Mouse (Mus musculus) hindbrain, embryonic 16.5 days (tissue): ENCODE measurements at regions not wholly inside any gene's neighbourhood (a gene's known extent, or its start where the extent isn't known, plus 50 kb on each side); places are given as distances from the start of the nearest gene placed in this dataset.
"Not testable (repeated sequence)": the region's sequence is repeated elsewhere in the genome, so short reads cannot be mapped to it uniquely, and the experiment has no call there.

Source experiments
- ATAC-seq: fragments of 200-750 bp; cut with Nextera tagmentation; 2 replicates; pipeline ENCODE4 v1.8.0; 2017; ENCODE audit warnings: moderate TSS enrichment, moderate library complexity
- H3K27ac ChIP-seq: fragments of 300-500 bp; sonication (generic); 2 replicates; pipeline ENCODE4 v1.5.1; 2014; ENCODE audit warnings: low read depth, mild to moderate bottlenecking, control low read depth, low read length, moderate library complexity
- H3K27me3 ChIP-seq: fragments of 300-500 bp; sonication (generic); replicated peaks from 2 replicates; pipeline ENCODE4 v1.6.1; 2014; ENCODE audit warnings: low read length; ENCODE audit not compliant: control insufficient read depth, insufficient read depth
- H3K36me3 ChIP-seq: fragments of 300-500 bp; sonication (generic); 2 replicates; pipeline ENCODE4 v1.6.1; 2014; ENCODE audit warnings: mild to moderate bottlenecking, low read length, moderate library complexity, mixed read lengths; ENCODE audit not compliant: control insufficient read depth, insufficient read depth
- H3K4me1 ChIP-seq: fragments of 300-500 bp; sonication (generic); 2 replicates; pipeline ENCODE4 v1.6.1; 2014; ENCODE audit warnings: low read depth, low read length; ENCODE audit not compliant: control insufficient read depth, insufficient read depth
- H3K4me2 ChIP-seq: fragments of 300-500 bp; sonication (generic); 2 replicates; pipeline ENCODE4 v1.6.1; 2014; ENCODE audit warnings: mild to moderate bottlenecking, low read length, control low read depth, moderate library complexity
- H3K4me3 ChIP-seq: fragments of 300-500 bp; sonication (generic); 2 replicates; pipeline ENCODE4 v1.5.1; 2014; ENCODE audit warnings: mild to moderate bottlenecking, low read length, control low read depth, moderate library complexity
- H3K9ac ChIP-seq: fragments of 300-500 bp; sonication (generic); 2 replicates; pipeline ENCODE4 v1.6.1; 2014; ENCODE audit warnings: low read depth, mild to moderate bottlenecking, control low read depth, low read length, moderate library complexity
- H3K9me3 ChIP-seq: fragments of 300-500 bp; sonication (generic); 2 replicates; pipeline ENCODE4 v1.6.1; 2014; ENCODE audit warnings: mild to moderate bottlenecking, low read length, moderate library complexity; ENCODE audit not compliant: control insufficient read depth
- WGBS: fragments of 180-500 bp; shearing (Covaris S2); extraction: QIAGEN DNeasy Blood & Tissue Kit; methylation state at CpG from one replicate; pipeline ENCODE4 v1.1.7; 2014; 5-methylcytosine and 5-hydroxymethylcytosine counted together

GRCm38 (mm10) chr10:117450240-117450569 is 70.4 kb upstream of the Cpsf6 start:
- no peak for ATAC-seq
- no peak overlapping the region for H3K27ac ChIP-seq
- no peak overlapping the region for H3K4me3 ChIP-seq
- 93% methylated on average over 1 of the region's 1 CpGs for WGBS
- no peaks in the 10 kb centered on the region for H3K27me3 ChIP-seq
- H3K4me1 ChIP-seq, result no peaks in the 10 kb centered on the region
- H3K4me2 ChIP-seq, result no peak overlapping the region
- no peak overlapping the region for H3K9ac ChIP-seq
- H3K36me3 ChIP-seq, result no peaks in the 10 kb centered on the region
- no peaks in the 10 kb centered on the region for H3K9me3 ChIP-seq

- Histone ChIP-seq H3K4me1 (no peaks in the 10 kb centered on the region), H3K9ac (no peak overlapping the region), H3K27me3 (no peaks in the 10 kb centered on the region), H3K27ac (no peak overlapping the region), H3K4me3 (no peak overlapping the region), H3K36me3 (no peaks in the 10 kb centered on the region), H3K9me3 (no peaks in the 10 kb centered on the region), H3K4me2 (no peak overlapping the region)
- 91% methylated on average over 3 of the region's 3 CpGs for WGBS
- no peak for ATAC-seq
Measured at GRCm38 (mm10) chr10:117449416-117450239, 69.8 kb upstream of the Cpsf6 start.

DNA sequence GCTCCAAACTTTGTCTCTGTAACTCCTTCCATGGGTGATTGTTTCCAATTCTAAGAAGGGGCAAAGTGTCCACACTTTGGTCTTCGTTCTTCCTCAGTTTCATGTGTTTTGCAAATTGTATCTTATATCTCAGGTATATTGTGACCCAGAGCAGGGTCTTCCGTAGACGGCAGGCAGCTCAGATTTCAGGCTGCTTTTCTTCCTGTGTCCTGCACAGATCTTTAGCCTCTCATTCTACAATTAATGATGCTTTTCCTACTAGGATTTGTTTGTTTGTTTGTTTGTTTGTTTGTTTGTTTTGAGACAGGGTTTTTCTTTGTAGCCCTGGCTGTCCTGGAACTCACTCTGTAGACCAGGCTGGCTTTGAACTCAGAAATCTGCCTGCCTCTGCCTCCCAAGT is 69.0 kb upstream of the Cpsf6 start:
- not testable (repeated sequence) for H3K36me3 ChIP-seq, H3K4me2 ChIP-seq

GRCm38 (mm10) chr10:117447626-117448025 is 67.8 kb upstream of the Cpsf6 start:
- Histone ChIP-seq H3K9ac (no peak overlapping the region), H3K4me3 (no peak overlapping the region), H3K4me2 (no peak overlapping the region), H3K27ac (no peak overlapping the region), H3K36me3 (no peaks in the 10 kb centered on the region), H3K4me1 (no peaks in the 10 kb centered on the region), H3K9me3 (no peaks in the 10 kb centered on the region; the same call in 1 of the 2 replicates), H3K27me3 (no peaks in the 10 kb centered on the region)
- 90% methylated on average over 8 of the region's 8 CpGs for WGBS
- no peak for ATAC-seq

More for the DNA sequence above, 69.0 kb upstream of the Cpsf6 start:
- not testable (repeated sequence) for H3K9me3 ChIP-seq, H3K4me3 ChIP-seq, H3K9ac ChIP-seq, H3K4me1 ChIP-seq, ATAC-seq, H3K27me3 ChIP-seq, H3K27ac ChIP-seq
- 93% methylated on average over 3 of the region's 3 CpGs for WGBS

GRCm38 (mm10) chr10:117447206-117447605 is 67.4 kb upstream of the Cpsf6 start:
- H3K4me3 ChIP-seq, result no peak overlapping the region
- no peak overlapping the region for H3K4me2 ChIP-seq
- H3K27ac ChIP-seq, result no peak overlapping the region
- H3K4me1 ChIP-seq, result no peaks in the 10 kb centered on the region
- ATAC-seq, result no peak
- no peaks in the 10 kb centered on the region for H3K36me3 ChIP-seq
- no peak overlapping the region for H3K9ac ChIP-seq
- 76% methylated on average over 8 of the region's 8 CpGs for WGBS
- H3K27me3 ChIP-seq, result no peaks in the 10 kb centered on the region
- no peaks in the 10 kb centered on the region; the same call in 1 of the 2 replicates for H3K9me3 ChIP-seq

DNA sequence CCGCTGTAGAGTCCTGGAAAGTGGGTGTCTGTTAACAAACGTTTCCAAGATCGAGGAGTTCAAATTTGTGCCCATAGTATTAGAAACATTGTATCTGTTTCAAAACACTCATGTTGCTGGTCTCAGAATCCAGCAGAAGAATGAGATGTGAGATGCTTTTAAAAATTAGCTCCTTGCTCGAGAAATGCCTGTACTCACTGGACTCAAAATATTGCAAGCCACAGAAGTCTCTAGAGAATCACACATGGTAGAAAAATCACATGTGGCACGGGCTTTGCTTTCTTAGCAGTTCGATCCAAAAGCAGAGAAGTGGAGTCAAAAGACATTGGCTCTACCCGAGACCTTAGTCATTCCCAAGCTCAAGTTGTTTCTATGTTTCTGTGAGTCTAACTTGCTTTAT is 67.0 kb upstream of the Cpsf6 start:
- no peak overlapping the region for H3K27ac ChIP-seq
- no peak overlapping the region for H3K4me2 ChIP-seq
- no peak overlapping the region for H3K9ac ChIP-seq
- no peaks in the 10 kb centered on the region for H3K4me1 ChIP-seq
- H3K9me3 ChIP-seq, result no peaks in the 10 kb centered on the region; the same call in 1 of the 2 replicates
- no peak for ATAC-seq
- H3K4me3 ChIP-seq, result no peak overlapping the region
- H3K27me3 ChIP-seq, result no peaks in the 10 kb centered on the region
- no peaks in the 10 kb centered on the region for H3K36me3 ChIP-seq
- 89% methylated on average over 7 of the region's 7 CpGs for WGBS

- Histone ChIP-seq H3K4me3 (no peak overlapping the region), H3K4me1 (no peaks in the 10 kb centered on the region; the same call in 1 of the 2 replicates), H3K27me3 (no peaks in the 10 kb centered on the region), H3K9ac (no peak overlapping the region), H3K36me3 (no peaks in the 10 kb centered on the region), H3K27ac (no peak overlapping the region), H3K9me3 (no peaks in the 10 kb centered on the region; the same call in 1 of the 2 replicates), H3K4me2 (no peak overlapping the region)
- 82% methylated on average over 15 of the region's 15 CpGs for WGBS
- no peak for ATAC-seq
Measured at GRCm38 (mm10) chr10:117445801-117446490, 66.1 kb upstream of the Cpsf6 start.

DNA sequence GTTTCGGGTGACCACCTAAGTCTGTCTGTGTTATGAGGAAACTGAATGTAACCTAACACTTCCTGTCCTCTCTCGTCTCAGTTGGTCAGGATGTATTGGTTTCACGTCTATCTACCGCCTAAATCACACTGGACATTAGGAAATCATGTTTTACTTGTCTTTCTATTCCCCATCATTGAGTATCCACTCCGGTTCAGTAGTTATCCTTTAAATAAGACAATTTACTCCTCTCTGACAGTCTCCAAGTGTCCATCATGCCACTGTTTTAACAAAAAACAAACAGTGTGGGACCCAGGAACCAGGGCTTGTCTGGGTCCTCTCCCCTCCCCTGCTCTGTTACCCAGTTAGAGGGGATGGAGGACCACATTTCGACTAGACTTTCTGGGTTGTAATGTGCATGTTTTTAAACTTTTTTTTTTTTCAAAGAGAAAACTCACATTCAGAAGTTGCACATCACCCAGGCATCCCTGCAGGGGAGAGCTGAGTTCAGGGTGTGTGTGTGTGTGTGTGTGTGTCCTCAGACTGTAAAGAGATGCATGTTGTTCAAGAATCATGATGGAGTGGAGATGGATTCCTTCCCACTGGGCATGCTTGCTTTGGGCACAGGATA is 65.5 kb upstream of the Cpsf6 start:
- Histone ChIP-seq H3K4me2 (no peak overlapping the region), H3K27me3 (no peaks in the 10 kb centered on the region), H3K4me1 (no peaks in the 10 kb centered on the region; the same call in 1 of the 2 replicates), H3K9me3 (no peaks in the 10 kb centered on the region; the same call in 1 of the 2 replicates), H3K27ac (no peak overlapping the region), H3K9ac (no peak overlapping the region), H3K36me3 (no peaks in the 10 kb centered on the region), H3K4me3 (no peak overlapping the region)
- ATAC-seq, result no peak
- 74% methylated on average over 6 of the region's 6 CpGs for WGBS

DNA sequence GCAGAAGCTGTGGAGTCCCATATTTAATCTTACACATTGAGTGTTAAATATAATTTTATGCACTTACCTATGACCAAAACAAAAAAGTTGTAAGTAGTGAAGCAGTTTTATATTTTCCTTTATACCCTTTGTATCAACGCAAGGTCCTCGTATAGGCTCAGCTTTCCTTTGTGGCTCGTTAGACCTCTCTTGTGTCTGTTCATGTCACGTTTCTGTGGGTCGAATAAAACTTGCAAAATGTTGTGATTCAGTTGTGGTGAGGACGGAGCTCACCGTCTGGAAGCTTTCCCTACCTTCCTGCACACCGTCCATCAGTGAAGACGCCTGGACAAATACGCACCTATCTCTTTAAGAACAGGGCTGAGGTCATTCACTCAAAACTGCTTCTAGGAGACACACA is 64.9 kb upstream of the Cpsf6 start:
- no peak overlapping the region for H3K27ac ChIP-seq
- no peaks in the 10 kb centered on the region; the same call in 1 of the 2 replicates for H3K4me1 ChIP-seq
- no peaks in the 10 kb centered on the region; the same call in 1 of the 2 replicates for H3K9me3 ChIP-seq
- no peak for ATAC-seq
- WGBS, result 88% methylated on average over 10 of the region's 10 CpGs
- no peak overlapping the region for H3K4me3 ChIP-seq
- H3K27me3 ChIP-seq, result no peaks in the 10 kb centered on the region
- no peak overlapping the region for H3K9ac ChIP-seq
- no peaks in the 10 kb centered on the region for H3K36me3 ChIP-seq
- no peak overlapping the region for H3K4me2 ChIP-seq
